In genomic region chr14:123626501-123627179, GRCm38 (mm10) we compare ENCODE assay signal across 8 mouse cellular contexts. TPM values are rescaled to one million over a fixed set of nuclear protein-coding genes. Genes with fewer than 3 reads are reported as not detected.
DNase-seq lines count a peak whose midpoint lies in the region; ATAC-seq and TF ChIP-seq lines count a peak whose summit lies in the region.

TSS of gene Nalcn (minus strand) at chr14:123627144.

- no peak for TF ChIP-seq CTCF in lung, embryonic 14.5 days (IDR thresholded peaks at IDR 0.05; ENCODE audit: low read depth)
- peak; percentile 17; the same call in 1 of the 2 replicates for TF ChIP-seq CTCF in midbrain, postnatal 0 days (IDR thresholded peaks at IDR 0.05)

- no peaks in the 10 kb centered on the region for H3K36me3 ChIP-seq in lung, embryonic 14.5 days (ENCODE audit: insufficient read depth)
- H3K36me3 ChIP-seq in heart, embryonic 12.5 days: no peaks in the 10 kb centered on the region
- no peaks in the 10 kb centered on the region for H3K36me3 ChIP-seq in midbrain, postnatal 0 days (ENCODE audit: insufficient read depth, low read length)

- peak within 1 kb of the TSS; percentile 68 for H3K4me2 ChIP-seq in lung, embryonic 14.5 days
- H3K4me2 ChIP-seq in heart, embryonic 12.5 days: peak within 1 kb of the TSS; percentile 94
- peak within 1 kb of the TSS; percentile 86 for H3K4me2 ChIP-seq in midbrain, postnatal 0 days (ENCODE audit: low read depth, low read length, poor library complexity, severe bottlenecking)

- peak within 1 kb of the TSS; percentile 40 for H3K4me3 ChIP-seq in lung, embryonic 14.5 days (ENCODE audit: low read depth, low read length)
- peak within 1 kb of the TSS; percentile 62 for H3K4me3 ChIP-seq in heart, embryonic 12.5 days
- peak within 1 kb of the TSS; percentile 63 for H3K4me3 ChIP-seq in midbrain, postnatal 0 days (ENCODE audit: low read depth, low read length)

- no peaks in the 10 kb centered on the region for H3K9me3 ChIP-seq in lung, embryonic 14.5 days (ENCODE audit: low read depth, low read length)
- no peaks in the 10 kb centered on the region for H3K9me3 ChIP-seq in heart, embryonic 12.5 days (replicated peaks)
- H3K9me3 ChIP-seq in midbrain, postnatal 0 days (ENCODE audit: low read length): no peaks in the 10 kb centered on the region

- peak; percentile 17 for DNase-seq in lung, embryonic 14.5 days
- DNase-seq in lung, postnatal 14 days: no peak
- DNase-seq in embryo, embryonic 10.5 days (ENCODE audit: low spot score): peak; percentile 52
- DNase-seq in layer of hippocampus, postnatal 36 days: peak; percentile 66 to 71
- DNase-seq in midbrain, postnatal 0 days (ENCODE audit: low spot score): peak; percentile 65
- DNase-seq in urinary bladder, postnatal 25 days (ENCODE audit: low spot score): no peak

- 1% methylated on average over 47 of the region's 47 CpGs for WGBS in lung, embryonic 14.5 days
- WGBS in heart, embryonic 12.5 days: 1% methylated on average over 47 of the region's 47 CpGs
- under 1% methylated on average over 39 of the region's 47 CpGs for WGBS in midbrain, postnatal 0 days

- no peak within 1 kb of the TSS for H3K27ac ChIP-seq in lung, embryonic 14.5 days (ENCODE audit: low read depth)
- no peak within 1 kb of the TSS for H3K27ac ChIP-seq in heart, embryonic 12.5 days (ENCODE audit: poor library complexity, severe bottlenecking)
- H3K27ac ChIP-seq in midbrain, postnatal 0 days (ENCODE audit: low read depth, low read length): peak within 1 kb of the TSS; percentile 91

- peak within 1 kb of the TSS; percentile 36; the same call in 1 of the 2 replicates for H3K9ac ChIP-seq in lung, embryonic 14.5 days
- peak within 1 kb of the TSS; percentile 61 for H3K9ac ChIP-seq in heart, embryonic 12.5 days
- H3K9ac ChIP-seq in midbrain, postnatal 0 days (replicated peaks; ENCODE audit: low read length, poor library complexity, severe bottlenecking): peak within 1 kb of the TSS; percentile 97

- ATAC-seq in lung, embryonic 14.5 days (ENCODE audit: insufficient read depth): peak; percentile 86
- peak; percentile 45; the same call in 1 of the 2 replicates for ATAC-seq in heart, embryonic 12.5 days (ENCODE audit: insufficient number of reproducible peaks, low FRiP score)
- peak; percentile 89 for ATAC-seq in midbrain, postnatal 0 days (ENCODE audit: low FRiP score)
- ATAC-seq in inflammation-experienced regulatory T-cells, adult 6 months: no peak

- no peaks in the 10 kb centered on the region for H3K4me1 ChIP-seq in lung, embryonic 14.5 days (ENCODE audit: insufficient read depth)
- H3K4me1 ChIP-seq in heart, embryonic 12.5 days (replicated peaks): peaks cover 3% of the 10 kb centered on the region; the same call in 1 of the 2 replicates
- H3K4me1 ChIP-seq in midbrain, postnatal 0 days (ENCODE audit: insufficient read depth, low read length): peaks cover 9% of the 10 kb centered on the region; the same call in 1 of the 2 replicates

- H3K27me3 ChIP-seq in lung, embryonic 14.5 days (ENCODE audit: insufficient read depth, low read length): peaks cover 10% of the 10 kb centered on the region
- H3K27me3 ChIP-seq in heart, embryonic 12.5 days (replicated peaks): peaks cover 16% of the 10 kb centered on the region
- no peaks in the 10 kb centered on the region for H3K27me3 ChIP-seq in midbrain, postnatal 0 days (ENCODE audit: insufficient read depth, low read length)

RNA-seq across cellular contexts. Expression of gene Nalcn, which starts in this region (rescaled TPM):
- 0.28 and 0.38 TPM in 2 replicates for polyA plus RNA-seq in lung, embryonic 14.5 days (2014; fragmentation: Nextera tagmentation; extraction: Ambion mirVana)
- 0.09 TPM in 1 of 2 replicates, not detected in the other for polyA plus RNA-seq in heart, embryonic 12.5 days (2016; fragmentation: Nextera tagmentation; extraction: Ambion mirVana)
- 10 to 100 TPM; 65.6 to 67.5 TPM for total RNA-seq in layer of hippocampus, postnatal 36 days (2021)
- 46.5 and 55.8 TPM in 2 replicates for total RNA-seq in midbrain, postnatal 0 days (2014; rRNA removed)
- polyA plus RNA-seq in midbrain, postnatal 0 days (2015; fragmentation: Nextera tagmentation; extraction: Ambion mirVana): 13.1 and 15.0 TPM in 2 replicates
- polyA plus RNA-seq in inflammation-experienced regulatory T-cells, adult 6 months (2017; shearing (Covaris generic)): not detected

Comparison
In these comparisons a context has a peak if more than half of its experiments do, and no peak if none do; other contexts are left out.
1. RNA of gene Nalcn (polyA plus RNA-seq): 13.1 to 15.0 TPM in midbrain, postnatal 0 days; 0.28 to 0.38 TPM in lung, embryonic 14.5 days, 0.09 TPM in heart, embryonic 12.5 days and not detected in inflammation-experienced regulatory T-cells, adult 6 months; every median in the first group is over 10 times any median in the second.
2. Peak in DNase-seq, ATAC-seq, H3K4me3 ChIP-seq, H3K9ac ChIP-seq and H3K4me2 ChIP-seq in lung, embryonic 14.5 days; RNA of the gene not detected or under 1 TPM.
3. Peak in ATAC-seq, H3K4me3 ChIP-seq, H3K9ac ChIP-seq and H3K4me2 ChIP-seq in heart, embryonic 12.5 days; RNA of the gene not detected or under 1 TPM.
4. DNase-seq: peak in embryo, embryonic 10.5 days (single experiment), layer of hippocampus, postnatal 36 days (2 of 2) and midbrain, postnatal 0 days (single experiment); none in lung, postnatal 14 days (single experiment) and urinary bladder, postnatal 25 days (single experiment).
5. H3K9ac ChIP-seq: peak in every context shown above with its lines; median percentile 97 in midbrain, postnatal 0 days; 61 in heart, embryonic 12.5 days; 36 in lung, embryonic 14.5 days.
6. Peak in every context shown above with its lines, with median percentiles within 50 percentile points of each other: H3K4me2 ChIP-seq and H3K4me3 ChIP-seq.